ENCODE assay signal across 23 mouse cellular contexts in genomic region chr8:127662776-127663499, GRCm38 (mm10).
A peak's percentile ranks its signal among the peaks of the same experiment; 100 is the strongest.
DNase-seq lines count a peak whose midpoint lies in the region; ATAC-seq and TF ChIP-seq lines count a peak whose summit lies in the region.
"Had no signal": no experiment of that assay in that cellular context is flagged by ENCODE, and none has a peak within 500 bp of the region (broad histone marks: within the 10 kb centered on the region; RNA-seq: fewer than 3 reads in every experiment).

No protein-coding gene starts in this region.

- H3K4me1 ChIP-seq in forebrain, postnatal 0 days (ENCODE audit: insufficient read depth), result no peaks in the 10 kb centered on the region
- H3K4me1 ChIP-seq in forebrain, embryonic 11.5 days (replicated peaks; ENCODE audit: control insufficient read depth, insufficient read depth, low read length), result no peaks in the 10 kb centered on the region
- H3K4me1 ChIP-seq: embryonic facial prominence, embryonic 13.5 days; forebrain, embryonic 13.5 days; hindbrain, embryonic 12.5 days had no signal

- DNase-seq in forebrain, postnatal 0 days, result peak; percentile 7
- DNase-seq in forebrain, embryonic 11.5 days (ENCODE audit: low spot score), result no peak
- peak; percentile 38 for DNase-seq in brain, adult 2 months (ENCODE audit: low read depth, low spot score)
- peak; percentile 75 for DNase-seq in thymus, postnatal 0 days (ENCODE audit: low spot score)
- DNase-seq in thymus, postnatal 36 days, result peak; percentile 29 to 63
- DNase-seq in left cerebral cortex, adult 9 months (ENCODE audit: low spot score in 2 of 2), result no peak
- DNase-seq in urinary bladder, adult 2 months (ENCODE audit: low spot score), result no peak
- DNase-seq: adrenal gland, adult 8-10 months; adrenal gland, postnatal 36 days; B cell, adult 2 months; cerebellum, adult 11-12 months; cerebellum, adult 9-10 months; cerebellum, postnatal 25 days; gastrocnemius, postnatal 14 days; heart, postnatal 10 days; heart, postnatal 4 days had no signal

- no peaks in the 10 kb centered on the region for H3K36me3 ChIP-seq in forebrain, postnatal 0 days (ENCODE audit: insufficient read depth)
- H3K36me3 ChIP-seq in forebrain, embryonic 11.5 days (ENCODE audit: control insufficient read depth, insufficient read depth, low read length), result no peaks in the 10 kb centered on the region
- H3K36me3 ChIP-seq: embryonic facial prominence, embryonic 13.5 days; G1E; heart, embryonic 10.5 days; hindbrain, embryonic 12.5 days had no signal

- no peak overlapping the region for H3K4me3 ChIP-seq in forebrain, postnatal 0 days (ENCODE audit: low read depth, low read length)
- H3K4me3 ChIP-seq in forebrain, embryonic 11.5 days (ENCODE audit: low read depth, low read length), result no peak overlapping the region
- H3K4me3 ChIP-seq: embryonic facial prominence, embryonic 13.5 days; forebrain, embryonic 13.5 days; heart, embryonic 10.5 days; hindbrain, embryonic 12.5 days had no signal

- no peak overlapping the region for H3K4me2 ChIP-seq in forebrain, postnatal 0 days (ENCODE audit: low read depth)
- H3K4me2 ChIP-seq in forebrain, embryonic 11.5 days (ENCODE audit: low read depth, low read length, severe bottlenecking), result no peak overlapping the region
- H3K4me2 ChIP-seq: embryonic facial prominence, embryonic 13.5 days; forebrain, embryonic 13.5 days; hindbrain, embryonic 12.5 days had no signal

- TF ChIP-seq CTCF in forebrain, postnatal 0 days (IDR thresholded peaks at IDR 0.05; ENCODE audit: low read depth), result no peak

- no peak overlapping the region for H3K27ac ChIP-seq in forebrain, postnatal 0 days (ENCODE audit: low read depth, low read length)
- H3K27ac ChIP-seq in forebrain, embryonic 11.5 days (ENCODE audit: low read depth, low read length), result no peak overlapping the region
- H3K27ac ChIP-seq: embryonic facial prominence, embryonic 13.5 days; forebrain, embryonic 13.5 days; heart, embryonic 10.5 days; hindbrain, embryonic 12.5 days had no signal

- ATAC-seq in forebrain, postnatal 0 days, result peak; percentile 61
- ATAC-seq in forebrain, embryonic 11.5 days (replicated peaks; ENCODE audit: low FRiP score), result no peak
- ATAC-seq: CD4-positive, CD25-positive, alpha-beta regulatory T cell, adult 4 months; forebrain, embryonic 13.5 days; hindbrain, embryonic 16.5 days had no signal

- H3K9me3 ChIP-seq in forebrain, postnatal 0 days (ENCODE audit: low read length), result no peaks in the 10 kb centered on the region
- H3K9me3 ChIP-seq in forebrain, embryonic 11.5 days (ENCODE audit: control insufficient read depth, low read length), result no peaks in the 10 kb centered on the region
- H3K9me3 ChIP-seq: embryonic facial prominence, embryonic 13.5 days; forebrain, embryonic 13.5 days; heart, embryonic 10.5 days; hindbrain, embryonic 12.5 days had no signal

- H3K9ac ChIP-seq in forebrain, postnatal 0 days, result no peak overlapping the region
- H3K9ac ChIP-seq in forebrain, embryonic 11.5 days (ENCODE audit: low read length), result no peak overlapping the region
- H3K9ac ChIP-seq: embryonic facial prominence, embryonic 13.5 days; forebrain, embryonic 13.5 days; hindbrain, embryonic 12.5 days had no signal

- whole genome bisulfite sequencing in forebrain, postnatal 0 days, result 88% methylated on average over 2 of the region's 2 CpGs
- WGBS in forebrain, embryonic 11.5 days, result 87% methylated on average over 2 of the region's 2 CpGs

- no peaks in the 10 kb centered on the region for H3K27me3 ChIP-seq in forebrain, postnatal 0 days (ENCODE audit: insufficient read depth, low read length)
- H3K27me3 ChIP-seq in forebrain, embryonic 11.5 days (ENCODE audit: control insufficient read depth, insufficient read depth, low read length), result no peaks in the 10 kb centered on the region
- H3K27me3 ChIP-seq: embryonic facial prominence, embryonic 13.5 days; forebrain, embryonic 13.5 days; hindbrain, embryonic 12.5 days had no signal

Comparison
In these comparisons a context has a peak if more than half of its experiments do, and no peak if none do; other contexts are left out.
1. DNase-seq: peak in forebrain, postnatal 0 days (single experiment), brain, adult 2 months (single experiment), thymus, postnatal 0 days (single experiment) and thymus, postnatal 36 days (2 of 2); none in forebrain, embryonic 11.5 days (single experiment), left cerebral cortex, adult 9 months (0 of 2) and urinary bladder, adult 2 months (single experiment).